Mouse (Mus musculus) liver, postnatal 0 days (tissue): ENCODE measurements at regions not wholly inside any gene's neighbourhood (a gene's known extent, or its start where the extent isn't known, plus 50 kb on each side); places are given as distances from the start of the nearest gene placed in this dataset.

ENCODE experiments used
- CTCF ChIP-seq: sonication (generic); IDR thresholded peaks from 2 replicates; pipeline ENCODE4 v1.5.1; 2016; ENCODE audit warnings: antibody characterized with exemption, low read depth
- EP300 ChIP-seq: IDR thresholded peaks from 2 replicates; pipeline ENCODE4 v1.6.1; 2016; ENCODE audit warnings: antibody characterized with exemption, low read depth, mild to moderate bottlenecking

- TF ChIP-seq CTCF (no peak), EP300 (no peak)
These were observed 183.4 kb upstream of the Bcl6 start for GRCm38 (mm10) chr16:24172065-24172464.
